Mouse (Mus musculus) adrenal gland, postnatal 36 days (tissue): ENCODE data around the gene P2rx3. TPM values are rescaled to one million over a fixed set of nuclear protein-coding genes. Genes with fewer than 3 reads are reported as not detected.

ENCODE experiments used
- DNase-seq, 2 experiments: peaks; one replicate each; pipeline ENCODE4 v3.0.0; 2021; ENCODE audit warnings: mixed read lengths in 1 of 2
- total RNA-seq, 2 experiments: library from RNA; stranded (reverse); gene quantifications; 2 replicates each; pipeline ENCODE4 v1.2.3; 2021

P2rx3 gene
- total RNA-seq, 2 experiments from 2014 or later, result 1.6 to 2.0 TPM

DNA sequence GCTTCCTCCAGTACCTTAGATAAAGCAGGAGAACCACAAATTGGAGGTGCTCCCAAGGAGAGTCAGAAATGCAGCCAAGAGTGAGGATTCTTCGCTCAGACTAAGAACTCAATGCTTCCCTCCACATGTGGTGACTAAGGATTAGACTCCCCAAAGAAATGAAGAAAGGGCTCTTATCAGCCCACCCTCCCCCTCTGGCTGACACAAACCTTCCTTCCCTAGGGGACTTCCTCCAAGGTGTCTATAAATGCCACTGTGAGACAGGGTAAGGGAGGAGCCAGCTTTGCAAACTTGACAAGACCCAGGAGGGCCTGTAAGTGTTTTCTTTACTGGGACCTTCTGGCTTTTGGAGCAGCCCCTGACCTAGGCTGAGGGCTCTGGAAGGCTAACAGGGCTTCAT is 57.1 kb downstream of the P2rx3 start, which contains the start of gene Prg2:
TSS of gene Prg2 (plus strand) at position 274 of the 400 bp plus-strand sequence.
- no peak for DNase-seq

- DNase-seq, result no peak
Measured at GRCm38 (mm10) chr2:84975580-84975979, 61.7 kb downstream of the P2rx3 start.

- no peak for DNase-seq
Measured at GRCm38 (mm10) chr2:84967318-84967991, 69.8 kb downstream of the P2rx3 start.

GRCm38 (mm10) chr2:84964111-84964801 is 73.0 kb downstream of the P2rx3 start:
- no peak for DNase-seq

DNA sequence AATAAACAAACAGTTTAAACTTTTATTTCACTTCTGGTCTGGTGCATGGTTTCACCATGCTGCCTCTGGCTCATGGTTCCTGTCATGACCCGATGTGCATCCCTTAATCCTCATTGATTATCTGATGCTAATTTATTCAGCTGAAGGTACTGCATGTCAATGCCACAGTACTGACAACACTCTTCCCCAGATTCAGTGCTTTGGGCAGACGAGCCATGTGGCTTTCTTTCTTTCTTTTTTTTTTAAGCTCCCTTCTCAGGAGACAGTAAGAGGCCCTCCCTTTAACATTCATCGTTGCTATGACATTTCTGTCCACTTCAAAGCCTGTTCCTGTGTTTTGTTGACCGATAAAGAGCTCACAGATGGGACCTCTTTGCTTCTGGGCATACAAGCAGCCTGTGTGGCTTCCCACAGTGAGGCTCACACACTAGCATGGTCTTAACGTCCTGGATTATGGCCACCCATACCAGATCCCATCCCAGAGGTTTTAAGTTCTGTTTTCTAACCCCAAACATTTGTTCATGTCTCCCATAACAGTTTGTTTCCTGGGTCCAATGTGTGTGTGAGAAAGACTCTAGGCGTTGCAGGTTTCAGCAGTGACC is 74.3 kb downstream of the P2rx3 start:
- DNase-seq, result no peak

- no peak for DNase-seq
Measured at GRCm38 (mm10) chr2:84961901-84962300, 75.4 kb downstream of the P2rx3 start.

GRCm38 (mm10) chr2:84961300-84961699 is 76.0 kb downstream of the P2rx3 start:
- peak; percentile 79 to 84 for DNase-seq

DNA sequence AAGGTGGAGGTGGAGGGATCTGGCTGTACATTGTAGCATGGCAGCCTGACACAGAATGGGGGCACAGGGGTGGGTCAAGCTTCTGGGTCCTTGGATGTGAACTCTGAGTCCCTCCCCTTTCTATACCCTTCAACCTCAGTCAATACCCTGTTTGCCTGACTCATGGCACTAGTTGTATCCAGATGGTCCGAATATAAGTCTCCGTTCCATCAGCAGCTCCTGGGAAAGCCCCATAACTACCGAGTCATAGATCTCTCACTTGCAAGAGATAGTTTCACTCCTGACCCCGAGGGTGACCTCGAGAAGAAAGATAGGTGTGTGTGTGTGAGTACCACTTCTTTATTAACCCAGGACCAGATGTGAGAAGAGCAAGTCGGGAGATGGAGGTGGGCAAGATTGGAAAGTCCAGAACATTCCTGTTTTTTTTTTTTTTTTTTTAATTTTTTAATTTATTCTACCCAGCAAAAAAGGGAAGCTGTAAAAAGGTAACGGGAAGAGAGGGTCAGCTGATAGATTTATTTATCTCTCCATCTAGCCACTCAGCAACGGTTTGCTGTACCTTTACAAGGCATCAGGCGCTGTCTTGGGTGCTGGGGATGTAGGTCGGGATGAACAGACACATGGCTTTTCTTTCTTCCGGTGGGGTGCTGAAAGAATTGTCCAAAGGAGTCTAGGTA is 78.5 kb downstream of the P2rx3 start:
- DNase-seq, result no peak

- DNase-seq, result peak; percentile 82 to 88
Measured at GRCm38 (mm10) chr2:84956274-84956673, 81.0 kb downstream of the P2rx3 start.

DNA sequence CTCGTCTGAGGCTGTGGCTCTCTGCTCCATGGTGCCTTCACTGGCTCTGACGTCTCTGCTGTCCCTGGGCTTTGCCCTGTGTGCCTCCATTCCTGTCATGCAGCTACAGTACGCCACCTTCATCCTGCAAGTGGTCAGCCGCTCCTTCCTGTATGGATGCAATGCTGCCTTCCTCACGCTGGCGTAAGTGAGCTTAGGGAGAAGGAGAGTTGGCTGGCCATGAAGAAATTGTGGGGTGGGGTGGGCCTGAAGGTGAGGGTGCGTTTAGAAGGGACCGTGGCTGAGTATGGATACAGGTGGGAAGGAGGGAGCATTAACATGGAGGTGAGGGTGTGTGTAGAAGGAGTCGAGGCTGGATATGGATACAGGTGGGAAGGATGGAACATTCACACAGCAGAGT is 81.8 kb downstream of the P2rx3 start:
- no peak for DNase-seq

GRCm38 (mm10) chr2:84952693-84953092 is 84.6 kb downstream of the P2rx3 start:
- DNase-seq, result no peak

DNA sequence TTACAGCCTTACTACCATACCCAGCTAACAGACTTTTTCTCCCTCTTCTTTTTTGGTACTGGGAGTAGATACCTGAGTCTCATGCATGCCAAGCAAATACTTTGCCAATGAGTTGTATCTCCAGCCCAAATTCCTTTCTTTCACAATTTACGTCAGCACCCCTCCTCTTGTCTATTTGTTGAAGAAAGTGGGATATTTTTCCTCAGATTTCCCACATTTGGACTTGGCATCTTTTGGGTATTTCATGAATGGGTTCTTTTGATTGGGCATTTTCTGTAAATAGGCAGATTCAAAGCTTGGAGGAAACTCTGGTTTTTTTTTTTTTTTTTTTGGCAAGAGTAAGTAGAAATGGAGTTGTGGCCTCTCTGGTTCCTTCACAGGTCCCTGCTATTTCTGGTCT is 85.0 kb downstream of the P2rx3 start:
- DNase-seq, result no peak

DNA sequence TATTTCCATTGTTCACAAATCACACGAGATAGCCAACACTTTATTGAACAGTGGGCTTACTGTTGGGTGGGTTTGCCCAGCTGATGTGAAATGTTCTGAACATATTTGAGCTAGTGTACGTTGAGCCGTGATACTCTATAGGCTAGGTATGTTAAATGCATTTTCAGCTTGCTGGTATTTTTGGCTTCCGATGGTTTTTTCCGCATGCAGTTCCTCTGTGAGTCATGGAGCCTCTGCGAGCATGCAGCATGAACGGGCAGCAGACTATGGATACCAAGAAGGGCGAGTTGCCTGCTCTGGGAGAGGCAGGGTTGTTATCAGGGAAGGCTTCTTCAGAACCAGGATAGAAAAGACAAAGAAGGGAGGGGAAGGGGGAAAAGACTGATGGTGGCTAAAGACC is 86.2 kb downstream of the P2rx3 start:
- no peak for DNase-seq

GRCm38 (mm10) chr2:84948721-84949120 is 88.5 kb downstream of the P2rx3 start:
- DNase-seq, result no peak

Other genes with a start within 250 kb of the P2rx3 start
- 10 to 100 TPM; 17.1 to 23.1 TPM for gene Ube2l6, start 238.6 kb downstream of the P2rx3 start, total RNA-seq
- gene Smtnl1, start 214.8 kb downstream of the P2rx3 start, total RNA-seq, result not detected
- 10 to 100 TPM; 46.2 to 51.4 TPM for gene Timm10, start 210.5 kb downstream of the P2rx3 start, total RNA-seq
- gene Slc43a1, start 198.6 kb downstream of the P2rx3 start, total RNA-seq, result 1 to 10 TPM; 6.6 to 7.5 TPM
- 1 to 10 TPM in 1 of 2 experiments, under 1 TPM in 1; 0.79 to 2.4 TPM for gene Rtn4rl2, start 150.8 kb downstream of the P2rx3 start, total RNA-seq
- 10 to 100 TPM; 52.8 to 88.3 TPM for gene Slc43a3, start 100.9 kb downstream of the P2rx3 start, total RNA-seq
- gene Prg2, start 57.0 kb downstream of the P2rx3 start, total RNA-seq, result not detected
- not detected for gene Prg3, start 49.2 kb downstream of the P2rx3 start, total RNA-seq
- 100 to 1,000 TPM; 126 to 128 TPM for gene Ssrp1, start 228 bp downstream of the P2rx3 start, total RNA-seq
- gene Tnks1bp1, start 10.6 kb upstream of the P2rx3 start, total RNA-seq, result 100 to 1,000 TPM in 1 of 2 experiments, 10 to 100 TPM in 1; 94.2 to 103 TPM
- gene Aplnr, start 98.8 kb upstream of the P2rx3 start, total RNA-seq, result 10 to 100 TPM; 20.0 to 27.1 TPM
- 10 to 100 TPM; 13.8 to 24.4 TPM for gene Lrrc55, start 159.7 kb upstream of the P2rx3 start, total RNA-seq